Comparison of ENCODE assay signal across 17 mouse cellular contexts in genomic region chr6:29825302-29825701, GRCm38 (mm10).
"Had no signal": no experiment of that assay in that cellular context is flagged by ENCODE, and none has a peak within 500 bp of the region (broad histone marks: within the 10 kb centered on the region; RNA-seq: fewer than 3 reads in every experiment).

No protein-coding gene starts in this region.

- H3K9ac ChIP-seq: limb, embryonic 13.5 days; liver, embryonic 14.5 days; midbrain, embryonic 13.5 days; neural tube, embryonic 12.5 days; stomach, embryonic 15.5 days had no signal

- H3K4me1 ChIP-seq: midbrain, embryonic 13.5 days; neural tube, embryonic 12.5 days; stomach, embryonic 15.5 days had no signal

- H3K4me2 ChIP-seq: limb, embryonic 13.5 days; midbrain, embryonic 13.5 days; neural tube, embryonic 12.5 days; stomach, embryonic 15.5 days had no signal

- H3K4me3 ChIP-seq: limb, embryonic 13.5 days; midbrain, embryonic 13.5 days; neural tube, embryonic 12.5 days; stomach, embryonic 15.5 days had no signal

- H3K27ac ChIP-seq: limb, embryonic 13.5 days; liver, embryonic 14.5 days; midbrain, embryonic 13.5 days; neural tube, embryonic 12.5 days; stomach, embryonic 15.5 days had no signal

- ATAC-seq: inflammation-experienced regulatory T-cells, adult 6 months; intestine, postnatal 0 days; midbrain, embryonic 13.5 days had no signal

- H3K9me3 ChIP-seq: limb, embryonic 13.5 days; midbrain, embryonic 13.5 days; neural tube, embryonic 12.5 days; stomach, embryonic 15.5 days had no signal

- H3K36me3 ChIP-seq: limb, embryonic 13.5 days; midbrain, embryonic 13.5 days; neural tube, embryonic 12.5 days; stomach, embryonic 15.5 days had no signal

- DNase-seq: kidney, postnatal 25 days; layer of hippocampus, postnatal 36 days; left cerebral cortex, postnatal 4 days; lung, adult 18-20 months; lung, postnatal 36 days; retina, postnatal 1 day; right cerebral cortex, postnatal 4 days; spleen, adult 18-20 months; thymus, adult 2 months; thymus, postnatal 25 days had no signal

- H3K27me3 ChIP-seq: limb, embryonic 13.5 days; midbrain, embryonic 13.5 days; neural tube, embryonic 12.5 days; stomach, embryonic 15.5 days had no signal
